Mouse (Mus musculus): Measurements from ENCODE around the gene Babam2. TPM values are rescaled to one million over a fixed set of nuclear protein-coding genes. Genes with fewer than 3 reads are reported as not detected.

Babam2 gene
- polyA plus RNA-seq, 1 experiment from 2014 or later, result 69.4 TPM

DNA sequence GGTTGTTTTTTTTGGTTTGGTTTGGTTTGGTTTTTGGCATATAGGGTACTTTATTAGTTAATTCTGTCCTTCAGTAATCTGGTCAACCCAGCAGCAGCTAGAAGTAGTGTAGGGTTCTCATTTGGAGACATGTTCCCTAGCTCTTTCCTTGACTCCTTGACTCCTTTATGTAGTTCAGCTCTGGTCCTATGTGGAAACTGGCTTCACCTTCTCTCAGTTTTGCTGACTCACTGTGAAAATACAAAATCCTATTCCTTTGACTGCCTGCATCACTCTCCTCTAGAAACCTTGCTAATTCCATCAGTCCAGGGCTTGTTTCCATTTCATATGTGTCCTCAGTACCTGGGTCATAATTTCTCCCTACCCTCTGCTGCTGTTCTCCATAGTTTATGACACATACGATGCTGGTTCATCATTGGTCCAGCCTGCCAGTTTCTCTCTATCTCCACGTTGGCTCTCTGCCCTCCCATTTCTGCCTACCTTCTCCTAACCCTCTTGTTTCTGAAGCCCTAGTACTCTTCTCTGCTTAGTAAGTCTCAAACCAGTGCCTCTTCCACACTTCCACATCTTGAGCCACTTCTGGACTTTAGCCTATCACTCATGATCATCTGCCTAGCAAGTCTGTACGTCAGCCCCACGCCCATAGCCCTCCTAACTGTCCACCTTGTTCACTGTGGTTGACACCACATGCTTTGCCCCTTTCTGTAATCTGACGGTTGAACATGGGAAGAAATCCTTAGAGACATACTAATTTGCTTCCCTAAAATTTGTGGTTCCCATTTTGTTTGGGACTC, 163.5 kb downstream of the Babam2 start:
- H3K9me3 ChIP-seq (ENCODE audit: low read length), result no peaks in the 10 kb centered on the region
- no peaks in the 10 kb centered on the region for H3K36me3 ChIP-seq (ENCODE audit: insufficient read depth, low read length)
- H3K4me1 ChIP-seq (ENCODE audit: insufficient read depth, low read length), result 0 out of 2 replicates have a peak, but pooled peaks cover 6% of the 10 kb centered on the region
- H3K27ac ChIP-seq (ENCODE audit: low read length), result no peak overlapping the region
- 83% methylated on average over 5 of the region's 5 CpGs for WGBS
- no peak for ATAC-seq (ENCODE audit: low FRiP score, low TSS enrichment)
- H3K9ac ChIP-seq (replicated peaks; ENCODE audit: low read length), result no peak overlapping the region
- H3K27me3 ChIP-seq (ENCODE audit: insufficient read depth, low read length), result no peaks in the 10 kb centered on the region
- H3K4me2 ChIP-seq (replicated peaks; ENCODE audit: low read depth, low read length), result no peak overlapping the region
- H3K4me3 ChIP-seq (ENCODE audit: low read length), result no peak overlapping the region

DNA sequence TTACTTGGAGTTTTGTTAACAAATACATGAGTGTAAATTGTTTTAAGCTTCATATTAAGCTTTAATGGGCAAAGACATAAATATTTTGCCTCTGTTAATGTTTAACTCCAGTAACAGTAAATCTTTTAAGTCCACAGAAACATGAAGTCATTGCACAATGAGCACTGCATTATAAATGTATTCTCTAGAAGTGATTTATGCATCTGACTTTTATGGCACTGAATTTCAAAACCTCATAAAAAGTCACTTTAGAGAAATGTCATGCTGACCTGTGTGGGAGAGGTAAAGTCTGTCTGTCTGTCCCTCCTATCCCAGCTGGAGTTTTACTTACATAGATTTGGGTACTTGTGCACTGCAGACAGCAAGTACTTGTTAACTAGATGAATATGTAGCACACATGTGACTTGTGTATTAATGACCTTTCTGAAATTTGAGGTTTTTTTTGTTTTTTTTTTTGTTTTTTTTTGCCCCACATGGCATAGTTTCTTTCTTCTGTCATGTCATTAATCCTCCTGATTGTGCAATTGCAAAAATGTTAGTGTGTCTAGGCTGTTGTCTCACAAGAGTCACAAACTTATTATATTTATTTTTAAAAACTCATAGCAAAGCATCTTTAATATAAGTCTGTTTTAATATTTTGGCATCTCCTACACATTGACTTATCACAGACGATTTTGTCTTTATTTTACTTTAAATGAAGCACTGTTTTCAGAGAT, 165.4 kb downstream of the Babam2 start:
- Histone ChIP-seq H3K9ac (replicated peaks; ENCODE audit: low read length) (no peak overlapping the region), H3K27me3 (ENCODE audit: insufficient read depth, low read length) (no peaks in the 10 kb centered on the region), H3K9me3 (ENCODE audit: low read length) (no peaks in the 10 kb centered on the region), H3K27ac (ENCODE audit: low read length) (no peak overlapping the region), H3K4me1 (ENCODE audit: insufficient read depth, low read length) (0 out of 2 replicates have a peak, but pooled peaks cover 6% of the 10 kb centered on the region), H3K4me3 (ENCODE audit: low read length) (no peak overlapping the region), H3K36me3 (ENCODE audit: insufficient read depth, low read length) (no peaks in the 10 kb centered on the region), H3K4me2 (replicated peaks; ENCODE audit: low read depth, low read length) (no peak overlapping the region)
- ATAC-seq (ENCODE audit: low FRiP score, low TSS enrichment), result no peak
- 61% methylated on average over 1 of the region's 1 CpGs for WGBS

DNA sequence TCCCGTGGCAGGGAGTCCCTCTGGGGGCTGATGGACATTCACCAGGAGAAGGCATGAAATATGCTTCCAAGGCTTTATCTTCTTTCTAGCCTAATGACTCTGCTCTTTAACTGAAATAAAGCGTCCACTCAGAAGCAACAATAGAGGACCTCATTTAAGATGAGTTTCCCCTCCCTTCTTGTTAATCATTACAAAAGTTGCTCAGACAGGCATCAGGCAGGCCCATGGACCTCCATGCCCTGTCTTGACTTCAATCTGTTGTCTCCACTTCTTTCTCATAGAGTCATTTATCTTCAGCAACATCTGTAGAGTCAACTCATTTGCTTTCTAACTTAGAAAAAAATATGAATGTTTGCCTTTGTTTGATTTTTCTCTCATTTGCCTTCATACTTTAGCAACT, 166.6 kb downstream of the Babam2 start:
- no peak overlapping the region for H3K9ac ChIP-seq (replicated peaks; ENCODE audit: low read length)
- no peaks in the 10 kb centered on the region for H3K36me3 ChIP-seq (ENCODE audit: insufficient read depth, low read length)
- H3K27ac ChIP-seq (ENCODE audit: low read length), result peak overlapping the region; percentile 46; the same call in 1 of the 2 replicates
- 0 out of 2 replicates have a peak, but pooled peaks cover 6% of the 10 kb centered on the region for H3K4me1 ChIP-seq (ENCODE audit: insufficient read depth, low read length)
- H3K4me2 ChIP-seq (replicated peaks; ENCODE audit: low read depth, low read length), result no peak overlapping the region
- WGBS, result 40% methylated on average over 2 of the region's 2 CpGs
- no peaks in the 10 kb centered on the region for H3K9me3 ChIP-seq (ENCODE audit: low read length)
- no peaks in the 10 kb centered on the region for H3K27me3 ChIP-seq (ENCODE audit: insufficient read depth, low read length)
- ATAC-seq (ENCODE audit: low FRiP score, low TSS enrichment), result no peak
- H3K4me3 ChIP-seq (ENCODE audit: low read length), result no peak overlapping the region

DNA sequence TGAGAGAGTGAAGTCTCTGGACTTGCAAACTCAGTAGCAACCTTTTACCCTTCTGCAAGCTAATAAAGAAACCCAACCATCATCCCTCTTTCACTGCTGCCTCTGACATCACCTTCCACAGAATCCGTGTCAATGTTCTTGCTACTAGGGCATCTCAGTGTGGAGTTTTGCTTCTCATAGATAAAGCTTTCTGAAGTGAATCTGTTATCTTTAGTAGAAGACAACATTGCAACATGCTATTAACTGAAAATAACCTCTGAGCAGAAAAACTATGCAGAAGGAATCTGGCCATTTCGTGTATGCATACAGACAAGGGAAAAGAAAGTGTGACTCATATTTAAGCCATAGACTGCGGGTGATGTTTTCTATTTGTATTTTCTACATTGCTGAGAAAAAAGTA, 168.6 kb downstream of the Babam2 start:
- Histone ChIP-seq H3K4me2 (replicated peaks; ENCODE audit: low read depth, low read length) (no peak overlapping the region), H3K36me3 (ENCODE audit: insufficient read depth, low read length) (no peaks in the 10 kb centered on the region), H3K9ac (replicated peaks; ENCODE audit: low read length) (no peak overlapping the region), H3K27me3 (ENCODE audit: insufficient read depth, low read length) (no peaks in the 10 kb centered on the region), H3K4me1 (ENCODE audit: insufficient read depth, low read length) (0 out of 2 replicates have a peak, but pooled peaks cover 6% of the 10 kb centered on the region), H3K27ac (ENCODE audit: low read length) (no peak overlapping the region), H3K4me3 (ENCODE audit: low read length) (no peak overlapping the region), H3K9me3 (ENCODE audit: low read length) (no peaks in the 10 kb centered on the region)
- no peak for ATAC-seq (ENCODE audit: low FRiP score, low TSS enrichment)
- 75% methylated on average over 3 of the region's 3 CpGs for WGBS

DNA sequence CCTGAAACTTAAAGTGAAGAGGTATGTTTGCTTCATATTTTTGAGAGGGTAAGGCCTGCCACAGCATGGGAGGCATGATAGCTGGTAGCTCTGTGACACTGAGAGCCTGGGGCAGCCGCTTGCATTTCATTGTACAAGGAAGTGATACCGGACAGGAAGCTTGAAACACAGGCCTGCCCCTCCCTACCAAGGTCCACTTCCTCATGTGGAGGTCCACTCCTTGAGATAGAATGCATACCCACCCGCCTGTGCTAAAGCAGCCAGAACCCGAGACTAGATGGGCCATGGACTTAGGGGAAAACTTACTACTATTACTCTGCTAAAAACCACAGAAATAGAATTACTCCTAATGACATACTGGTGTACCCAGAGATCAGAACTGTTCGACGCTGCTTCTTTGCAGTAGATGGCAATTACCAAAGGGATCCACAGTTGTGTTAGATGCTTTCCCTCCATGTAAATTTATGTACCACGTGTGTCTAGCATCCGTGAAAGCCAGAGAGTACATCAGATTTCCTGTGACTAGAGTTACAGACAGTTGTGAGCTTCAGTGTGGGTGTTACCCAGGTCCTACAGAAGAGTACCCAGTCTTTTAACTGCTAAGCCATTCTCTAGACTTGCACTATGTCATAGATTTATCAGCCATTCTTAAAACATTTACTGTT, 173.5 kb downstream of the Babam2 start:
- H3K4me1 ChIP-seq (ENCODE audit: insufficient read depth, low read length), result no peaks in the 10 kb centered on the region
- H3K27ac ChIP-seq (ENCODE audit: low read length), result no peak overlapping the region
- no peaks in the 10 kb centered on the region for H3K27me3 ChIP-seq (ENCODE audit: insufficient read depth, low read length)
- no peaks in the 10 kb centered on the region for H3K9me3 ChIP-seq (ENCODE audit: low read length)
- H3K4me3 ChIP-seq (ENCODE audit: low read length), result no peak overlapping the region
- ATAC-seq (ENCODE audit: low FRiP score, low TSS enrichment), result no peak
- 69% methylated on average over 8 of the region's 8 CpGs for WGBS
- no peaks in the 10 kb centered on the region for H3K36me3 ChIP-seq (ENCODE audit: insufficient read depth, low read length)
- H3K4me2 ChIP-seq (replicated peaks; ENCODE audit: low read depth, low read length), result no peak overlapping the region
- H3K9ac ChIP-seq (replicated peaks; ENCODE audit: low read length), result no peak overlapping the region

DNA sequence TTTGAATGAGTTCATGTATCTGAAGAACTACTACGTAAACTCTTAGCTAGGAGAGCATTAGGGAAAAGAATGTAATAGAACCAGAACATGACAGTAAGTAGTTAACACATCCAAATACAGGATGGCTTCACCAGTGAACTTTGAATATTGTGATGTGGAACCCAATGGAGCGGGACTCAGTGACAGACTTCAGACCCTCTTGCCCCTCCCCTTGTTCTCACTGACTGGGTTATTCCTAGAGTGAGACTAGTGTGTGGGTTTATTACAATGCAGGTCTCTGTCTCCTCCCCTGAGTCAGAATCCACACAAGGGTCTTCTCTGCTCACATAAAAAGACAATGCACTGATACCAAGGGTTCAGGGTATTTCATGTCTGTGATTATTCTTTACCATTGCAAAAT, 175.8 kb downstream of the Babam2 start:
- 0 out of 2 replicates have a peak, but pooled peaks have one; percentile 35 for ATAC-seq (ENCODE audit: low FRiP score, low TSS enrichment)
- WGBS, result 90% methylated on average over 2 of the region's 2 CpGs
- H3K36me3 ChIP-seq (ENCODE audit: insufficient read depth, low read length), result no peaks in the 10 kb centered on the region
- no peaks in the 10 kb centered on the region for H3K9me3 ChIP-seq (ENCODE audit: low read length)
- H3K4me3 ChIP-seq (ENCODE audit: low read length), result no peak overlapping the region
- peaks cover 4% of the 10 kb centered on the region; the same call in 1 of the 2 replicates for H3K4me1 ChIP-seq (ENCODE audit: insufficient read depth, low read length)
- no peak overlapping the region for H3K4me2 ChIP-seq (replicated peaks; ENCODE audit: low read depth, low read length)
- no peak overlapping the region for H3K27ac ChIP-seq (ENCODE audit: low read length)
- H3K27me3 ChIP-seq (ENCODE audit: insufficient read depth, low read length), result no peaks in the 10 kb centered on the region
- H3K9ac ChIP-seq (replicated peaks; ENCODE audit: low read length), result no peak overlapping the region

DNA sequence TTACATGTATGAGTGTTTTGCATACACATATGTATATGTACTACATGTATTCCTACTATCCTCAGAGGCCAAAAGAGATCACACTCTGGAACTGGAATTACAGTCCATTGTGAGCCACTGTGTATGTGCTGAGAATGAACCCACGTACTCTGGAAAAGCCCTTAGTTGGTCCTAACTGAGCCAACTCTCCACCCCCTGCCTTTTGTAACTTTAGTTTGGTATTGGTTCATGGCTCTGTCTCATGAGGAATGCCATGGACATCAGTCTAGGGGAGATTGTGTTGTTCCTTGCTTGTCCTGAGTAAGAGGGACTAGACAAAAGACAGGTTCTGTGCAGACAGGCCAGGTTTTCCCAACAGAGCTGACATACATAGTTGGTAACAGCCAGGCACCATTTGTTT, 177.1 kb downstream of the Babam2 start:
- H3K9me3 ChIP-seq (ENCODE audit: low read length), result no peaks in the 10 kb centered on the region

DNA sequence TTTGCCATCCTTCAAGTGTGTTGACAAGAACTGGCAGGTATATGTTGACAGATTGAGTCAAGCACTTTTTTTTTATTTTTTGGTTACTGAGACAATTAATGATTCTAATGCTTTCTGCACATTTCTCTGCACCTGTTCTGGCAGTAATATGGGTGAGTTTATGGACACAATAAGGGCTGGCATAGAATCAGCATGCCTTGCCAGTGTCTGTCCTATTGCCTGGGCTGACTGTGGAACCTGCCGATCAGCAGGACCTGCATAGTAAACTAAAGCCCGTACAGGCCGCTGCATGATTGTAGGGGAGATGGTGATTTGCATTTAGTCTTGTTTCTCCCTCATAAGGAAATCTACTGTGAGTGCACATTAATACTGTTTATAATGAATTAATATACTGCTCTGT, 178.0 kb downstream of the Babam2 start:
- WGBS, result 74% methylated on average over 3 of the region's 3 CpGs

More for the DNA sequence above, 177.1 kb downstream of the Babam2 start:
- Histone ChIP-seq H3K27me3 (ENCODE audit: insufficient read depth, low read length) (no peaks in the 10 kb centered on the region), H3K27ac (ENCODE audit: low read length) (no peak overlapping the region), H3K4me3 (ENCODE audit: low read length) (no peak overlapping the region), H3K4me1 (ENCODE audit: insufficient read depth, low read length) (peaks cover 4% of the 10 kb centered on the region; the same call in 1 of the 2 replicates), H3K9ac (replicated peaks; ENCODE audit: low read length) (no peak overlapping the region), H3K36me3 (ENCODE audit: insufficient read depth, low read length) (no peaks in the 10 kb centered on the region), H3K4me2 (replicated peaks; ENCODE audit: low read depth, low read length) (no peak overlapping the region)
- ATAC-seq (ENCODE audit: low FRiP score, low TSS enrichment), result no peak
- WGBS, result 84% methylated on average over 1 of the region's 1 CpGs

DNA sequence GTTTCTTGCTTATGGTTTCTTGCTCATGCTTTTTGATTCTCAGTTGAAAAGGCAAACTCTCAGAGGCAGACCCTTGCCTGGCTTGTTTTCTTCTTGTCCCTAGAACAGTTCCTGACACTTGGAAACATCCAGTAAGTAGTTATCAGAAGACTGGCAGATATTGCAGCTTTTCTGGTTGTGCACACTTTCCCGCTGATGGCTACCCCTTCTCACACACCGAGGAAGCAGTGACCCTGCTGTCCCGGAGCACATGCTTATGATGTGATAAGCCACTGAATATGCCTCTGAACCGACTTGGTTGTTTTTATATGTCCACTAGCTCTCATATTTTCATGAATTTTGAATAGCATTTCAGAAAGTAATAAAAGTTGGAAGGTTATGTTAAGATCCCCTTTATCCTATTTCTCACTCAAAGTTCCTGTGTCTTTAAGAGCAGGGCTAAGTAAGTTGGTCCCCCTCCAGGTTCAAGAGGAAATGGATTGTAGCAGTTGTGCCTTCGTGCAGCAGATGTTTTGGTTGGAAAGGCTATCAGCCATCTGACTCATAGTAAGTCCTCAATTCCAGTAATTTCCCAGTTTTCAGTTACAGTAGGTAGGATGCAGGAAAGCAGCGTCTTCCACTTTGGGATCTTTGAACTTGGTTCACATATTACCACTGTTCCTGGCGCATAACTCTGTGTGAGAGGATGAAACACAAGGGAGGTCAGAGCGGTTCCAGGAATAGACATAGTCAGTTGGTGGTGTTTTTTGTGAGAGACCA, 178.9 kb downstream of the Babam2 start:
- no peaks in the 10 kb centered on the region for H3K27me3 ChIP-seq (ENCODE audit: insufficient read depth, low read length)
- no peaks in the 10 kb centered on the region for H3K9me3 ChIP-seq (ENCODE audit: low read length)
- H3K9ac ChIP-seq (replicated peaks; ENCODE audit: low read length), result no peak overlapping the region
- peaks cover 4% of the 10 kb centered on the region; the same call in 1 of the 2 replicates for H3K4me1 ChIP-seq (ENCODE audit: insufficient read depth, low read length)
- WGBS, result 54% methylated on average over 8 of the region's 8 CpGs
- H3K27ac ChIP-seq (ENCODE audit: low read length), result peak overlapping the region; percentile 48; the same call in 1 of the 2 replicates
- H3K36me3 ChIP-seq (ENCODE audit: insufficient read depth, low read length), result no peaks in the 10 kb centered on the region
- H3K4me2 ChIP-seq (replicated peaks; ENCODE audit: low read depth, low read length), result no peak overlapping the region
- no peak overlapping the region for H3K4me3 ChIP-seq (ENCODE audit: low read length)
- no peak for ATAC-seq (ENCODE audit: low FRiP score, low TSS enrichment)

More for the DNA sequence above, 178.0 kb downstream of the Babam2 start:
- no peaks in the 10 kb centered on the region for H3K9me3 ChIP-seq (ENCODE audit: low read length)
- ATAC-seq (ENCODE audit: low FRiP score, low TSS enrichment), result no peak
- peaks cover 4% of the 10 kb centered on the region; the same call in 1 of the 2 replicates for H3K4me1 ChIP-seq (ENCODE audit: insufficient read depth, low read length)
- H3K4me3 ChIP-seq (ENCODE audit: low read length), result no peak overlapping the region
- no peaks in the 10 kb centered on the region for H3K27me3 ChIP-seq (ENCODE audit: insufficient read depth, low read length)
- no peak overlapping the region for H3K4me2 ChIP-seq (replicated peaks; ENCODE audit: low read depth, low read length)
- no peak overlapping the region for H3K27ac ChIP-seq (ENCODE audit: low read length)
- H3K9ac ChIP-seq (replicated peaks; ENCODE audit: low read length), result no peak overlapping the region
- no peaks in the 10 kb centered on the region for H3K36me3 ChIP-seq (ENCODE audit: insufficient read depth, low read length)
